Mouse (Mus musculus) erythroblast, embryonic 14.5 days (primary cell): Measurements from ENCODE around the gene Vmn2r19.

Source experiments
- GATA1 ChIP-seq: IDR thresholded peaks from 2 replicates; pipeline ENCODE4 v1.6.1; 2012; ENCODE audit warnings: low read length, inconsistent platforms, mixed read lengths
- TAL1 ChIP-seq: IDR thresholded peaks from 3 replicates; pipeline ENCODE4 v1.6.1; 2012; ENCODE audit warnings: low read length, inconsistent platforms, mixed read lengths

GRCm38 (mm10) chr6:123340093-123340492 lies 32.0 kb downstream of the Vmn2r19 start:
- TF ChIP-seq GATA1 (no peak), TAL1 (no peak)
